Comparison of ENCODE assay signal across 31 mouse cellular contexts in genomic region chr2:74414721-74415120, GRCm38 (mm10).
"Had no signal": no experiment of that assay in that cellular context is flagged by ENCODE, and none has a peak within 500 bp of the region (broad histone marks: within the 10 kb centered on the region; RNA-seq: fewer than 3 reads in every experiment).

No protein-coding gene starts in this region.

- H3K9me3 ChIP-seq: limb, embryonic 10.5 days; limb, embryonic 12.5 days; limb, embryonic 13.5 days; limb, embryonic 15.5 days; liver, embryonic 12.5 days; liver, embryonic 13.5 days; liver, embryonic 15.5 days; lung, embryonic 15.5 days; midbrain, embryonic 10.5 days; midbrain, embryonic 12.5 days; midbrain, embryonic 13.5 days; neural tube, embryonic 12.5 days had no signal

- ATAC-seq: liver, embryonic 12.5 days; liver, postnatal 0 days; lung, postnatal 0 days; midbrain, embryonic 13.5 days; midbrain, embryonic 16.5 days had no signal

- H3K4me3 ChIP-seq: left cerebral cortex, adult 2 months; limb, embryonic 10.5 days; limb, embryonic 12.5 days; limb, embryonic 13.5 days; limb, embryonic 15.5 days; liver, embryonic 12.5 days; liver, embryonic 13.5 days; liver, embryonic 15.5 days; lung, embryonic 15.5 days; megakaryocyte, embryonic 14.5 days; midbrain, embryonic 10.5 days; midbrain, embryonic 12.5 days; midbrain, embryonic 13.5 days; myocyte; neural tube, embryonic 12.5 days had no signal

- H3K27me3 ChIP-seq: limb, embryonic 12.5 days; limb, embryonic 13.5 days; limb, embryonic 15.5 days; liver, embryonic 12.5 days; liver, embryonic 13.5 days; liver, embryonic 15.5 days; lung, embryonic 15.5 days; megakaryocyte, embryonic 14.5 days; midbrain, embryonic 12.5 days; midbrain, embryonic 13.5 days; neural tube, embryonic 12.5 days had no signal

- H3K27ac ChIP-seq: left cerebral cortex, adult 2 months; limb, embryonic 10.5 days; limb, embryonic 12.5 days; limb, embryonic 13.5 days; limb, embryonic 15.5 days; liver, embryonic 12.5 days; liver, embryonic 13.5 days; liver, embryonic 14.5 days; liver, embryonic 15.5 days; lung, embryonic 15.5 days; macrophage; midbrain, embryonic 10.5 days; midbrain, embryonic 12.5 days; midbrain, embryonic 13.5 days; neural tube, embryonic 12.5 days had no signal

- H3K4me1 ChIP-seq: liver, embryonic 12.5 days; liver, embryonic 13.5 days; liver, embryonic 15.5 days; megakaryocyte, embryonic 14.5 days; neural tube, embryonic 12.5 days had no signal

- DNase-seq: left cerebral cortex, postnatal 4 days; liver; liver, embryonic 13.5 days; liver, postnatal 0 days; lung, adult 18-20 months; lung, adult 2 months; lung, embryonic 14.5 days; lung, postnatal 10 days; lung, postnatal 14 days; lung, postnatal 36 days; lung, postnatal 4 days; midbrain, embryonic 14.5 days had no signal

- H3K36me3 ChIP-seq: limb, embryonic 10.5 days; limb, embryonic 12.5 days; limb, embryonic 13.5 days; limb, embryonic 15.5 days; liver, embryonic 12.5 days; liver, embryonic 13.5 days; liver, embryonic 15.5 days; lung, embryonic 15.5 days; midbrain, embryonic 10.5 days; midbrain, embryonic 12.5 days; midbrain, embryonic 13.5 days; neural tube, embryonic 12.5 days had no signal

- H3K9ac ChIP-seq: limb, embryonic 12.5 days; limb, embryonic 13.5 days; limb, embryonic 15.5 days; liver, embryonic 12.5 days; liver, embryonic 13.5 days; liver, embryonic 14.5 days; liver, embryonic 15.5 days; liver, postnatal 0 days; lung, embryonic 14.5 days; lung, embryonic 15.5 days; midbrain, embryonic 12.5 days; midbrain, embryonic 13.5 days; neural tube, embryonic 12.5 days had no signal

- H3K4me2 ChIP-seq: limb, embryonic 12.5 days; limb, embryonic 13.5 days; limb, embryonic 15.5 days; liver, embryonic 11.5 days; liver, embryonic 12.5 days; liver, embryonic 13.5 days; liver, embryonic 15.5 days; lung, embryonic 14.5 days; lung, embryonic 15.5 days; midbrain, embryonic 12.5 days; midbrain, embryonic 13.5 days; neural tube, embryonic 12.5 days had no signal
